Mouse (Mus musculus) lung, postnatal 4 days (tissue): ENCODE measurements around the gene Dnm1l.
"Not testable (repeated sequence)": the region's sequence is repeated elsewhere in the genome, so short reads cannot be mapped to it uniquely, and the experiment has no call there.

Experiments
- DNase-seq, 2 experiments: peaks; one replicate each; pipeline ENCODE4 v3.0.0; 2021

Dnm1l gene

GRCm38 (mm10) chr16:16358481-16359100, at the start of gene Dnm1l:
Dnm1l (minus strand) TSS chr16:16358959.
- DNase-seq: peak; percentile 94

DNA sequence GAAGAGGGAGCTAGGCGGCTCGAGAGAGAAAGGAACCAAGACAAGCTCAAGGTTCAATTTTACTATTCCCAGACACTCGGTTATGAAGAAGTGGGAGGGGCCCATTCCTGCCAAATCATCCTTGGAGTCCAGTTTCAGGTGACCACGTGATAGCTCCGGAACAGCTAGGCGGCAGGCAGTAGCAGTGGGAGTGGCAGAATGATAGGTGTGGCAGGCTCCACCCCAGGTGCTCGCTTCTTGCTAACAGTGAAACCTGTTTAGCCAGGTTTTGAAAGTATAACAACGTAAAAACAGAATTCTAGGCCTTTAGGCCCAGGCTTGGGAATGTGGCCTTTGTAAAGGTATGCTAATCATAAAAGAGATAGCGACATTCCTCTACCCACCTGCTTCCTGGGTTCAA, 8.5 kb upstream of the Dnm1l start:
- DNase-seq: not testable (repeated sequence)

GRCm38 (mm10) chr16:16359101-16359482, 333 bp upstream of the Dnm1l start:
- not testable (repeated sequence) for DNase-seq

DNA sequence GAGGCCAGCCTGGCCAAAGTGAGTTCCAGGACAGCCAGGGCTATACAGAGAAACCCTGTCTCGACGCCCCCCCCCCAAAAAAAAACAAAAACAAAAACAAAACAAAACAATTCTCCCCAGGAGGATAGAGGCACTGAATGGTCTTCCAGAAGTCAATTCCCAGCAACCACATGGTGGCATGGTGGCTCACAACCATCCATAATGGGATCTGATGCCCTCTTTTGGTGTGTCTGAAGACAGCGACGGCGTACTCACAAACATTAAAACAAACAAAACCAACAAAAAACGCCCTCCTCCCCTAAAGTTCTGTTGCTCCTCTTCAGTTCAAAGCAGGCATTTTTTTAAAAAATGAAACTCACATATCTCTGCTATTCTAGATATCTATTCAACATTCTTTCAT, 851 bp downstream of the Dnm1l start:
- DNase-seq: no peak

DNA sequence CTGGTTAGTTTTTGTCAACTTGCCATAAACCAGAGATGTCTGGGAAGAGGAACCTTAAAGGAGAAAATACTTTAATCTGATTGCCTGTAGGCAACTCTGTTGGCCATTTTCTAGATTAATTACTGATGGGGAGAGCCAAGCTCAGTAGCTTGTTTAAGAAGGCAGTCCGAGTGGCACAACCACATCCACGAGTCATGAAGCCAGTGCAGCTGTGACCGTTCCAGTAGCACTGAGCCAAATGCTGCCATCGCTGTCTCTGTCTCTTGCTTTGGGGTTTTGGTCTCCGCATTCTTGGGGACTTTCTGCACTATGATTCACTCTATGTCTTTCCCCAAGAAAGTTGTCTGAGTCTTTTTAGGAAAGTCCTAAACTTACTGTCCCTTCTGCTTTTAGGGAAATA, 12.3 kb downstream of the Dnm1l start:
- no peak for DNase-seq

DNA sequence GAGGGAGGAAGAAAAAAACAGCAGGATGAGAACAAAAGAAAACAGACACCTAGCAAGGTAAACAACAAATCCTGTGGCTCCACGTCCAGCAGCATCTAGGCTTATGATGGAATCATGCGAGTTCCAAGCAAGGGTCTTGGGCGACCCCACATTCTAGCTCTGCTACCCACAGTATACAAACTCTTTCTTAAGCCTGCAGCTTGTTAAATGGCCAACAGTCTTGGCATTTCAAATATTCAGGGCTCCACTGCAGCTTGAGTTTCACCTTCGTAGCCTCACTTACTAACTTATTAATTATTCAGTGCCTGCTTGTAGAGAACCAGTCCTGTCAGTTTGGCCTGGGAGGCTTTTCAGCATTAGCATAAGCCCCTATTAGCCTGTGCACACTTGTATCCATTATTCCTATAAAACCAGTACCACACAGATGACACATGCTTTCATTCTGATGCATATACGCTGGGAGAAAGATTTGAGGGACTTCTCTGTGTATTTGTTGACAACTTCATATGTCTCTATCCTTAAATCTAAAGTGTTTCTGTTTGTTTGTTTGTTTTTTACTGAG, 32.9 kb downstream of the Dnm1l start:
- DNase-seq: no peak

- DNase-seq: no peak
Observed at GRCm38 (mm10) chr16:16311319-16311718, 47.4 kb downstream of the Dnm1l start.

DNA sequence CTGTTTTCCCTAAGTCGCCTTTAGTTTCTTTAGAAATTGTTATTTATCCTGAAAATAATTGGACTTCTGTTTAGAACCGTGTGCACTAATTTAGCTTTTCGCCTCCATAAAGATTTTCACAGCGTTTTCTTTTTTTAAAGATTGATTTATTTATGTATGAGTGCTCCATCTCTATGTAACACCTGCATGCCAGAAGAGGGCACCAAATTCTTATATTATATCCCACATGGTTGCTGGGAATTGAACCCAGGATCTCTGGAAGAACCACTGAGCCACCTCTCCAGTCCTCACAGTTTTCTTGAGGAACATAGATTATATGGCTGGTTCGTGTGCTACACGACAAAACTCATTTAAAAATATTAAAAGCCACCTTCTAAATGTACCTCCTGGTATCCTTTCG, 54.9 kb downstream of the Dnm1l start:
- no peak for DNase-seq

DNA sequence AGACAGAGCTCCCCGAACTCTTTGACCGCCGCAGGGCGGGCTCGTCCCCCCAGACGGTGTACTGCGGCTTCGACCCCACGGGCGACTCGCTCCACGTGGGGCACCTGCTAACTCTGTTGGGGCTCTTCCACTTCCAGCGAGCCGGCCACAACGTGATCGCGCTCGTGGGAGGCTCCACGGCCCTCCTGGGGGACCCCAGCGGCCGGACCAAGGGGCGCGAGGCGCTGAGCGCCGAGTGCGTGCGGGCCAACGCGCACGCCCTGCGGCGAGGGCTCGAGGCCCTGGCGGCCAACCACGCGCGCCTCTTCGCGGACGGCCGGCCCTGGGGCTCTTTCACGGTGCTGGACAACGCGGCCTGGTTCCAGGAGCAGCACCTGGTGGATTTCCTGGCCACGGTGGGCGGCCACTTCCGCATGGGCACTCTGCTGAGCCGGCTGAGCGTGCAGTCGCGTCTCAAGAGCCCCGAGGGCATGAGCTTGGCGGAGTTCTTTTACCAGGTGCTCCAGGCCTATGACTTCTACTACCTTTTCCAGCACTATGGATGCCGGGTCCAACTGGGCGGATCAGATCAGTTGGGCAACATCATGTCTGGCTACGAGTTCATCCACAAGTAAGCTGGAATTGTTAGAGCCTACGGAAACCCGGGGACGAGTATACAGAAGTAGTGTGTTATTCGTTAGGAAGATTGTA, 55.5 kb downstream of the Dnm1l start:
- peak; percentile 54 to 68 for DNase-seq

DNA sequence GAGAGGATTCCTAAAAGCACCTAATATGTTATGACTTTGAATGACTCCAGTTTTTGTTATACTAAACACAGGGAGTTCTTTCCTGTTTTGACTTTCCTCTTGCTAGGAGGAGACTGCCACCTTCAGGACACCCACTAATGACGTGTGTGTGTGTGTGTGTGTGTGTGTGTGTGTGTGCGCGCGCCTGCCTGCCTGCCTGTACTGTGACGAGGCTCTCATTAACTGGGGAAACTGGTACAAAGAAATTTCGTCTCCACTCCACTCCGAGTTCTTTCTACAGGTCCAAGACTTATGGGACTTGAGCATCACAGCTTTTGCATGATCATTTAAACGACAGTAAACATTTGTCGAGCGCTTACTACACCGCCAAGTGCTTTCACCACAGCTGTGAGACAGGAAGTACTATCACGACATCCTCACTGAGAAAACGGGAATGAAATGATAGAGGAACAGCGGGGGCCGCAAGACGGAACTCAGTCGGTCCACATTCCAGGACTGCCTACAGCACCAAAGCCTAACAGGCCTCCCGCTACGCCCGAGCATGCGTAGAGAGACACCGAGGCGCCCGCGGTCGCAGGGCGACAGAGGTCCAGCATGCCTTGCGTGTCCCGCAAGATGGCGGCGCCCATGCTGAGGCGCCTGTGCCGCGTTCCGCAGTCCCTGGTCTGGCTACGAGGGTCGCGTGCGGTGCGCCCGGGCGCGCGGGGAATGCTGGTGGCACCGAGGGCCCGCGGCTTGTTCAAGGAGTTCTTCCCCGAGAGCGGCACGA, 56.2 kb downstream of the Dnm1l start, which contains the start of gene Yars2:
Yars2 (plus strand) TSS at position 597 of the 769 bp plus-strand sequence.
- DNase-seq: peak; percentile 92 to 95

DNA sequence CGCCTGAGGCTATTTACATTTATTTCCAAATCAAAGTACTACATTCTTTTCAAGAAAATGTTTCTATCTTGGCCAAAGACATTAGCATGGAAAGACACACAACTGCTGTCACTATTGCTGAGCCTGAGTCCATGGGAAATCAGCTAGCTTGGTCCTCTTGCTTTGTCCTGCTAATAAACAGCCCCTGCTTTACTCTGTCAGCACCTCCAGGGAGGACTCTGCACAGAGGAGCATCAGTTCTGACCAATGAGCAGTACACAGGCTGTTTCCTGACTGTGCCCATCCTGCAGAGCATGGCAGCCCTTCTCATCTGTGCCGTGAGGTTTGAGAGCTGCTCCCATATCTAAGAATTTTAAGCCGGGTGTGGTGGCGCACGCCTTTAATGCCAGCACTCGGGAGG, 85.0 kb downstream of the Dnm1l start:
- DNase-seq: no peak

DNA sequence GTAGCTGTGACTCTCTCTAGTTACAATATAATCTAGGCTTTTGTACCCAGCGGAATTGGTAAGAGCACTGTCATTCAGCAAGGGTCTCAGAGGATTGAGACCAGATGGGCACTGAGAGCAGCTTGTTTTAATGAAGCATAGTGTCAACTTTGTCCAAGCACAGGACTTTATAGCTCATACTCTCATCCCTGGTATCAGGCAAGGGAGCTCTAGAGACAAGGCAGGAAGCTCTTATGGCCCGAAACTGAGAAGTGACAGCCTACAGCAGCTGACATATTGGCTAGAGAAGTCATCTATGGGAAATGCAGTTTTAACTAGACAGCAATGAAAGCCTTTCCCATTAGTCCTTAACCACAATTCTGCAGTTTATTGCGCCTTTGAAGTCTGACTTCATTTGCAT, 85.8 kb downstream of the Dnm1l start:
- no peak for DNase-seq

GRCm38 (mm10) chr16:16262436-16262835, 96.3 kb downstream of the Dnm1l start:
- DNase-seq: peak; percentile 15 to 50
